Mouse (Mus musculus): ENCODE data around the gene Unc5a. TPM values are rescaled to one million over a fixed set of nuclear protein-coding genes. Genes with fewer than 3 reads are reported as not detected.

Gene Unc5a
- total RNA-seq, 2 experiments from 2014 or later: 6.0 to 6.4 TPM

GRCm38 (mm10) chr13:54955695-54956471, 6.7 kb downstream of the Unc5a start:
- peak; percentile 53 to 61 for DNase-seq

GRCm38 (mm10) chr13:54957281-54957680, 8.1 kb downstream of the Unc5a start:
- DNase-seq: no peak

- DNase-seq: no peak
These were observed 10.0 kb downstream of the Unc5a start for GRCm38 (mm10) chr13:54959059-54959701.

- no peak for DNase-seq
These were observed 10.6 kb downstream of the Unc5a start for GRCm38 (mm10) chr13:54959842-54960241.

- no peak for DNase-seq
These were observed 11.3 kb downstream of the Unc5a start for GRCm38 (mm10) chr13:54960491-54960890.

GRCm38 (mm10) chr13:54965256-54965655, 16.0 kb downstream of the Unc5a start:
- no peak for DNase-seq

GRCm38 (mm10) chr13:54967501-54967900, 18.3 kb downstream of the Unc5a start:
- no peak for DNase-seq

GRCm38 (mm10) chr13:54968636-54969035, 19.4 kb downstream of the Unc5a start:
- no peak for DNase-seq

GRCm38 (mm10) chr13:54969513-54969912, 20.3 kb downstream of the Unc5a start:
- DNase-seq: no peak

GRCm38 (mm10) chr13:54970521-54971247, 21.5 kb downstream of the Unc5a start:
- DNase-seq: peak; percentile 60 to 62

- no peak for DNase-seq
These were observed 26.3 kb downstream of the Unc5a start for GRCm38 (mm10) chr13:54975546-54975945.

GRCm38 (mm10) chr13:54978804-54979203, 29.6 kb downstream of the Unc5a start:
- no peak for DNase-seq

GRCm38 (mm10) chr13:54980957-54981356, 31.7 kb downstream of the Unc5a start:
- DNase-seq: peak; percentile 47 to 51

- no peak for DNase-seq
These were observed 33.8 kb downstream of the Unc5a start for GRCm38 (mm10) chr13:54983001-54983400.

GRCm38 (mm10) chr13:54983614-54984013, 34.4 kb downstream of the Unc5a start:
- no peak for DNase-seq

- DNase-seq: no peak
These were observed 38.2 kb downstream of the Unc5a start for GRCm38 (mm10) chr13:54987405-54987804.

GRCm38 (mm10) chr13:54988181-54988760, 39.1 kb downstream of the Unc5a start:
- DNase-seq: no peak

- DNase-seq: no peak
These were observed 43.0 kb downstream of the Unc5a start for GRCm38 (mm10) chr13:54992215-54992614.

GRCm38 (mm10) chr13:54994576-54994975, 45.4 kb downstream of the Unc5a start:
- no peak for DNase-seq

GRCm38 (mm10) chr13:54995161-54995560, 46.0 kb downstream of the Unc5a start:
- DNase-seq: no peak

- DNase-seq: peak in 1 of 2 experiments; percentile 41
These were observed 48.4 kb downstream of the Unc5a start for GRCm38 (mm10) chr13:54997568-54997967.

- no peak for DNase-seq
These were observed 51.2 kb downstream of the Unc5a start for GRCm38 (mm10) chr13:55000433-55000832.

- no peak for DNase-seq
These were observed 52.9 kb downstream of the Unc5a start for GRCm38 (mm10) chr13:55002090-55002489.
